Mouse (Mus musculus) heart, embryonic 13.5 days (tissue): Measurements from ENCODE around the gene Pnpla8. TPM values are rescaled to one million over a fixed set of nuclear protein-coding genes. Genes with fewer than 3 reads are reported as not detected.
A peak's percentile ranks its signal among the peaks of the same experiment; 100 is the strongest.
"Not testable (repeated sequence)": the region's sequence is repeated elsewhere in the genome, so short reads cannot be mapped to it uniquely, and the experiment has no call there.

Experiments
- ATAC-seq: fragments of 200-750 bp; cut with Nextera tagmentation; 2 replicates; pipeline ENCODE4 v1.8.0; 2017; ENCODE audit warnings: moderate TSS enrichment; ENCODE audit not compliant: insufficient number of reproducible peaks, low FRiP score, low TSS enrichment; ENCODE audit errors: extremely low read depth
- H3K27ac ChIP-seq: fragments of 300-500 bp; sonication (generic); replicated peaks from 2 replicates; pipeline ENCODE4 v1.5.1; 2015; ENCODE audit warnings: moderate library complexity, mild to moderate bottlenecking, inconsistent platforms
- H3K27me3 ChIP-seq: fragments of 300-500 bp; sonication (generic); replicated peaks from 2 replicates; pipeline ENCODE4 v1.6.1; 2015; ENCODE audit warnings: mild to moderate bottlenecking, inconsistent platforms
- H3K36me3 ChIP-seq: fragments of 300-500 bp; sonication (generic); 2 replicates; pipeline ENCODE4 v1.6.1; 2015; ENCODE audit warnings: mild to moderate bottlenecking, inconsistent platforms
- H3K4me1 ChIP-seq: fragments of 300-500 bp; sonication (generic); 2 replicates; pipeline ENCODE4 v1.6.1; 2015; ENCODE audit warnings: inconsistent platforms
- H3K4me2 ChIP-seq: fragments of 300-500 bp; sonication (generic); 2 replicates; pipeline ENCODE4 v1.6.1; 2015; ENCODE audit warnings: inconsistent platforms, mild to moderate bottlenecking, moderate library complexity
- H3K4me3 ChIP-seq: fragments of 300-500 bp; sonication (generic); 2 replicates; pipeline ENCODE4 v1.5.1; 2015; ENCODE audit warnings: moderate library complexity, mild to moderate bottlenecking, inconsistent platforms
- H3K9ac ChIP-seq: fragments of 300-500 bp; sonication (generic); 2 replicates; pipeline ENCODE4 v1.6.1; 2015; ENCODE audit warnings: inconsistent platforms, mild to moderate bottlenecking, moderate library complexity
- H3K9me3 ChIP-seq: fragments of 300-500 bp; sonication (generic); 2 replicates; pipeline ENCODE4 v1.6.1; 2016; ENCODE audit warnings: inconsistent platforms
- WGBS: fragments of 180-500 bp; shearing (Covaris S2); methylation state at CpG from one replicate; pipeline ENCODE4 v1.1.7; 2015; ENCODE audit warnings: mixed read lengths; 5-methylcytosine and 5-hydroxymethylcytosine counted together
- polyA plus RNA-seq: library from polyadenylated mRNA; unstranded; fragments of >200 nt; fragmentation: Nextera tagmentation; extraction: Ambion mirVana; gene quantifications from 2 replicates; pipeline ENCODE4 v1.2.1, GENCODE M21; 2015

Pnpla8 gene
- polyA plus RNA-seq, 1 experiment from 2014 or later = 55.5 TPM

DNA sequence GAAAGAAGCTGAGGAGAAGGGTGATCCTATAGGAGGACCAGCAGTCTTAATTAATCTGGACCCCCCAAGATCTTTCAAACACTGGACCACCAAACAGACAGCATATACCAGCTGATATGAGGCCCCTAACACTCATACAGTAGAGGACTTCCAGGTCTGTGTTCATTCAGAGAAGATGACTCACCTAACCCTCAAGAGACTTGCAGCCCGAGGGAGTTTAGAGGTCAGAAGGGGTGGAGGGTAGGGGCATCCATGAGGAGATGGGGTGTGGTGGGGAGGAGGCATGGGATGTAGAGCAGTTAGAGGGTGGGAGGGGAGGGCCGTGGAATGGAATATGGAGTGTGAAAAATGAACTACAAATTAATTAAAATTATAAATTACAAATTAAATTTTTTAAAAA is 59.0 kb downstream of the Pnpla8 start:
- not testable (repeated sequence) for H3K9me3 ChIP-seq, H3K4me1 ChIP-seq, H3K4me2 ChIP-seq, H3K9ac ChIP-seq, H3K27ac ChIP-seq, H3K27me3 ChIP-seq, H3K4me3 ChIP-seq, ATAC-seq
- WGBS = 64% methylated on average over 2 of the region's 2 CpGs
- H3K36me3 ChIP-seq = peaks cover 18% of the 10 kb centered on the region

DNA sequence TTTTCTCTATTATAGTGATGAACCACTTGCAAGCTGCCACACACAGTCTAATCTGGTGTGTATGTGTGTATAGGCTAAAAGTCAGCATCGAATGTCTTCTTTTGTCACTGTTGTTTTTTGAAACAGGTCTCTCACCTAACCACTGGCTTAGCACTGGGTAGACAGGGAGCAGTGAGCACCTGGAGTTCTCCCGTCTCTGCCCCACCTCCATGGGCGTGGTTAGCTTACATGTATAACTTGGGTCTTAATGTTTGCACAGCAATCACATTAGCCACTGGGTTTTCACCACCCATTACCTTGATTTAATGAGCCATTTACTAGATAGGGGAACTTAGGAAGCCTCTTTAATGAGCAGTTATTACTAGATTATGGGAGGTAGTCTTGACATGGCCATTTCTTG is 60.4 kb downstream of the Pnpla8 start:
- no peaks in the 10 kb centered on the region for H3K27me3 ChIP-seq
- H3K9ac ChIP-seq = no peak overlapping the region
- no peak overlapping the region for H3K4me3 ChIP-seq
- H3K4me2 ChIP-seq = no peak overlapping the region
- WGBS = 89% methylated on average over 3 of the region's 3 CpGs
- peaks cover 19% of the 10 kb centered on the region for H3K36me3 ChIP-seq
- ATAC-seq = no peak
- H3K9me3 ChIP-seq = no peaks in the 10 kb centered on the region
- H3K4me1 ChIP-seq = peaks cover 10% of the 10 kb centered on the region
- H3K27ac ChIP-seq = no peak overlapping the region

DNA sequence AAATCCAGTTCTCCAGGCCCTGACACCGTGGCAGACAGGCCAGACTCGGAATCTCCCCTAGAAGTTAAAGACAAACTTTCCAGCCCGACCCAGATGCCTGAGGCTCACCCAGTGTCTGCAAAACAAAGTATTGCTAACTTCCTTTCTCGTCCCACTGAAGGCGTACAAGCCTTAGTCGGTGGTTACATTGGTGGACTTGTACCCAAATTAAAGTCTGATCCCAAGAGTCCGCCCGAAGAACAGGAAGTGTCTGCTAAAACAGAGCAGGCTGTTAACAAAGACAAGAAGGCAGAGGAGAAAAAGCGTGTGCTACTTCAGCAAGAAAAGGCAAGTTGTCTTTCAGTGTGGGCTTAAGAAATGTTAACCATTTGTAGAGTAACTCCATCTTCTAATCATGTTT is 62.2 kb downstream of the Pnpla8 start:
- no peak overlapping the region for H3K4me3 ChIP-seq
- H3K9ac ChIP-seq = no peak overlapping the region
- WGBS = 57% methylated on average over 9 of the region's 9 CpGs
- H3K4me1 ChIP-seq = peaks cover 10% of the 10 kb centered on the region
- H3K36me3 ChIP-seq = peaks cover 30% of the 10 kb centered on the region
- H3K27ac ChIP-seq = 0 out of 2 replicates have a peak overlapping the region, but pooled peaks have one; percentile 37
- no peak for ATAC-seq
- H3K9me3 ChIP-seq = no peaks in the 10 kb centered on the region
- no peaks in the 10 kb centered on the region for H3K27me3 ChIP-seq
- no peak overlapping the region for H3K4me2 ChIP-seq

DNA sequence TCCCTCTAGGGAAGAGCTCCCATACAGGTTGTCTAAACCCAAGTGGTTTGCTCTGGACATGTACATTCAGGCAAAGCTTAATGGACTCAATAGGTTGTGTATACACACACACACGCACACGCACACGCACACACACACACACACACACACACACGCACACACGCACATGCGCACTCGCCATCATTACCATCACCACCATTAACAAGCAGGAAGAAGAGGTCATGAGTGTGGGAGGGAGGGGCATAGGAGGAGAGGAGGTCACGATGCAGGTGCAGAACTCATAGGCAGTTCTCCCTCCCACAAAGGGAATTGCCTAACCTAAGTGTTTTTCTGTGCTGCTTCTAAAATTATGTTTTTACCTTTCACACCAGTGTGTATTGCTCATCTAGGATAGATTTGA is 65.8 kb downstream of the Pnpla8 start:
- 93% methylated on average over 8 of the region's 8 CpGs for WGBS
- Histone ChIP-seq H3K9ac (no peak overlapping the region), H3K4me3 (no peak overlapping the region), H3K36me3 (peaks cover 51% of the 10 kb centered on the region), H3K27me3 (no peaks in the 10 kb centered on the region), H3K4me1 (0 out of 2 replicates have a peak, but pooled peaks cover 6% of the 10 kb centered on the region), H3K4me2 (no peak overlapping the region), H3K27ac (no peak overlapping the region), H3K9me3 (no peaks in the 10 kb centered on the region)
- ATAC-seq = no peak

DNA sequence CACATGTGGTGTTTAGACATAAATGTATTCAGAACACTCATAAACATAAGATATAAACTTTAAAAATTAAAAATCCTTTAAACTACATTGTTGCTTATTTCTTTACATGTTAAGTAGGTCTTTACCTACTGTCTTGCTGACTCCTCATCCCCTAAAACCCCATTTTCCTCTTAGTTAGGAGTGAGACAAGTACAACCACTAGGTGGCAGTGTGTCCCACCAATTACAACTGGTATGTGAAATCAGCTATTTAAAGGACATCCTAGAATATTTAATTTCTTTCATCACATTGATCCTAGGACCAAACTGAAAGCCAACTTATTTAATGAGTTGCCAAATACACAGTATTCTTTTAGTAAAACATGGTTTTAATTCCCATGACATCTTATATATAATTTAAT is 71.1 kb downstream of the Pnpla8 start:
- H3K27me3 ChIP-seq = no peaks in the 10 kb centered on the region
- H3K9ac ChIP-seq = no peak overlapping the region
- H3K4me1 ChIP-seq = no peaks in the 10 kb centered on the region
- H3K9me3 ChIP-seq = no peaks in the 10 kb centered on the region
- no peak overlapping the region for H3K4me2 ChIP-seq
- H3K36me3 ChIP-seq = peaks cover 42% of the 10 kb centered on the region
- no peak overlapping the region for H3K4me3 ChIP-seq
- ATAC-seq = no peak
- H3K27ac ChIP-seq = no peak overlapping the region

DNA sequence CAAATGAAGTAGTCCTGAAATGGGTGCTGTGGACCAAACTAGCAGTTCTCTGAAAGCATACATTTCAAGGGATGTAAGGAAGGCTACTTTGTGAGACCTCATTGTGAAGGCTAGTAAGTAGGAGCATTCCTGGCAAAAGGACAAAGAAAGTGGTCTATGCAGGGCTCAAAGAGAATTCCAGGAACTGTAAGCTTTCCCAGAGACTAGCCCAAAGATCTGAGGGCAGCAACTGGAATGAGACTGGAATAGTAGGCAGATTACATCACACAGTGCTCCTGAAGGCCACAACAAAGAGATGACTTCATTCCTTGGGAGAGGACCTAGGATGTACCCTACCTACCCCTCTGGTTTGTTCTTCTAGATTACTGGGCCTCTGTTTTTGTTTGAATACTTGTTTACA is 79.6 kb downstream of the Pnpla8 start:
- peaks cover 49% of the 10 kb centered on the region for H3K36me3 ChIP-seq
- H3K9me3 ChIP-seq = no peaks in the 10 kb centered on the region
- H3K27me3 ChIP-seq = no peaks in the 10 kb centered on the region
- no peak overlapping the region for H3K4me3 ChIP-seq
- H3K27ac ChIP-seq = no peak overlapping the region
- H3K4me1 ChIP-seq = no peaks in the 10 kb centered on the region; the same call in 1 of the 2 replicates
- no peak overlapping the region for H3K4me2 ChIP-seq
- no peak for ATAC-seq
- no peak overlapping the region for H3K9ac ChIP-seq

DNA sequence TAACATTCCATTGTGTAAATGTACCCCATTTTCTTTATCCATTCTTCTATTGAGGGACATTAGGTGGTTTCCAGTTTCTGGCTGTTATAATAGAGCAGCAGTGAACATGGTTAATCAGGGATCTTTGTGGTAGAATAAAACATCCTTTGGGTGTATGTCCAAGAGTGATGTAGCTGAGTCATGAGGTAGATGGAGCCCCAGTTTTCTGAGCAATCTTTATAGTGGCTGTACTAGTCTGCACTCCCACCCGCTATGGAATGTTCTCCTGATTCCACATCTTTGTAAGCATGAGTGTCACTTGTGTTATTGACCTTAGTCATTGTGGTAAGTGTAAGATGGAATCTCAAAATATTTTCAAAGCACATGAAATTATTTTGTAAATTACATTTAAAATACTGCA is 82.8 kb downstream of the Pnpla8 start:
- no peaks in the 10 kb centered on the region for H3K9me3 ChIP-seq
- ATAC-seq = no peak
- peaks cover 53% of the 10 kb centered on the region for H3K36me3 ChIP-seq
- H3K27ac ChIP-seq = no peak overlapping the region
- H3K4me3 ChIP-seq = no peak overlapping the region
- WGBS = 79% methylated on average over 1 of the region's 1 CpGs
- H3K27me3 ChIP-seq = no peaks in the 10 kb centered on the region
- no peak overlapping the region for H3K9ac ChIP-seq
- no peak overlapping the region for H3K4me2 ChIP-seq
- peaks cover 4% of the 10 kb centered on the region; the same call in 1 of the 2 replicates for H3K4me1 ChIP-seq

DNA sequence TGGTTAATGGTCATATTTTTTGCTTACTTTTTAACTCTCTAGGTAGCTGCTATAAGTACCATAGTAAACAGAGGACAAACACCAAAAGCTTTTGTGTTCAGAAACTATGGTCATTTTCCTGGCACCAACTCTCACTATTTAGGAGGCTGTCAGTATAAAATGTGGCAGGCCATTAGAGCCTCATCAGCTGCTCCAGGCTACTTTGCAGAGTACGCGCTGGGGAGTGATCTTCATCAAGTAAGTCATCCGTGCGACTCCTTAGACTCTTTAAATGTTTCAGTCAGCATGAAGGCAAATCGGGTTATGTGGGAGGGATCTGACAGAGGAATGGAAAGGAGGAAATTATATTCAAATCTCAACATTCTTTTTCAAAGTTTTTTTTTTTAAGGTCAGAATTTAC is 83.7 kb downstream of the Pnpla8 start:
- 81% methylated on average over 5 of the region's 5 CpGs for WGBS
- H3K27ac ChIP-seq = no peak overlapping the region

DNA sequence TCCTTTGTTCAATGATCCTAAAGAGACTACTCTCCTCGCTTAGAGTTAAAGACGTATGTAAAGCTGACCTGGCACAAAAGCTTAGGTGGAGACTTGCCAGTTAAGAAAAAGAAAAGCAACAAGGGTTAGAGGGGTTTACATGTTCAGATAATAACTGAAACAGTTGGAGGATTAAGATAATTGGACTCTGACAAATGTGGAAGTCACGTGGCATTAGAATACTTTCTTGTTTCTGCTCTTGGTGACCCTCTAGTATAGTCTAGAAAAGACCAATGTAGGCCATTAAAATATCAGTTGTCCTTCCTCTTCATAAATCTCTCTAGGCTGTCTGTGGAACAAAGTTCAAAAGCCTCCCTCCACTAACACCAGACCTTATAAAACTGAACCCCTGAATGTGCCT is 87.1 kb downstream of the Pnpla8 start:
- Histone ChIP-seq H3K27ac (no peak overlapping the region), H3K4me1 (0 out of 2 replicates have a peak, but pooled peaks cover 4% of the 10 kb centered on the region), H3K9ac (no peak overlapping the region), H3K4me3 (no peak overlapping the region), H3K9me3 (no peaks in the 10 kb centered on the region), H3K4me2 (no peak overlapping the region), H3K36me3 (peaks cover 52% of the 10 kb centered on the region), H3K27me3 (no peaks in the 10 kb centered on the region)
- ATAC-seq = no peak
- 85% methylated on average over 3 of the region's 3 CpGs for WGBS

More for the DNA sequence above, 83.7 kb downstream of the Pnpla8 start:
- Histone ChIP-seq H3K4me3 (no peak overlapping the region), H3K9me3 (no peaks in the 10 kb centered on the region), H3K27me3 (no peaks in the 10 kb centered on the region), H3K9ac (no peak overlapping the region), H3K4me1 (peaks cover 4% of the 10 kb centered on the region; the same call in 1 of the 2 replicates), H3K36me3 (peaks cover 52% of the 10 kb centered on the region), H3K4me2 (no peak overlapping the region)
- ATAC-seq = no peak

DNA sequence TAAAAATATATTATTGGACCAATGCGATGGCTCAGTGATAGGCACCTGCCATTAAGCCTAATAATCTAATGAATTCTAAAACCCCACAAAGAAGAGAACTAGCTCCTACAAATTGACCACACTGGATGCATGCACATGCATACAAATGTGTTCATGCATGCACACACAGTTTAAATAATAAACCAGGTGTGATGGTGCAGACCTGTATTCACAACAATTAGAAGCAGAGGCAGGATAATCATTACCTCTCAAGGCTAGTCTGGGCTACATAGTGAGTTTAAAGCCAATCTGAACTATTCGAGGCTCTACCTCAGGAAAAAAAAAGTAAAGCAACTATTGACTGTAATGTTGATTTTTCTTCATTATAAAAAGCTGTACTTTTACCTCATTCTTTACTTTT is 94.0 kb downstream of the Pnpla8 start:
- Histone ChIP-seq H3K27ac (no peak overlapping the region), H3K36me3 (peaks cover 30% of the 10 kb centered on the region), H3K4me1 (no peaks in the 10 kb centered on the region), H3K27me3 (no peaks in the 10 kb centered on the region), H3K9me3 (no peaks in the 10 kb centered on the region), H3K4me3 (no peak overlapping the region), H3K9ac (no peak overlapping the region), H3K4me2 (no peak overlapping the region)
- ATAC-seq = no peak
- WGBS = 87% methylated on average over 2 of the region's 2 CpGs

DNA sequence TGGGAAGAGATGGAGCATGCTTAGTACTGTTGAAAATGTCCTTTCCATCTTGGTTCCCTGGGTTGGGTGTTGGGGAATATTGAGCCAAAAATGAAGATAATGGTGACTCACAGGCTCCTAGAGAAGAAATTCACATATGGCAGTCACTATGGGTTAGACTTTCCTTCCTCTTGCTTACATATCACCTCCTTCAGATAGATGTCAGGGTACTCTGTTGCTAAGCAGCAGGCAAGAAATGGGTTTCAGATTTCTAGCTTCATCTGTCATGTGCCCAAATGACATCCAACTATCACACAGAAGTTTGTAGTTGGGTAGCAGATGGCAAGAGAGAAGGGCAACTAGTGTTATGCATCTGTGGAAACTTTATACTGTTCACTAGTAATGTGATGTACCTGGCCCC is 103.9 kb downstream of the Pnpla8 start:
- no peak for ATAC-seq
- Histone ChIP-seq H3K4me2 (no peak overlapping the region), H3K9me3 (no peaks in the 10 kb centered on the region), H3K4me3 (no peak overlapping the region), H3K27me3 (peaks cover 17% of the 10 kb centered on the region), H3K27ac (no peak overlapping the region), H3K4me1 (peaks cover 7% of the 10 kb centered on the region; the same call in 1 of the 2 replicates), H3K36me3 (no peaks in the 10 kb centered on the region), H3K9ac (no peak overlapping the region)

DNA sequence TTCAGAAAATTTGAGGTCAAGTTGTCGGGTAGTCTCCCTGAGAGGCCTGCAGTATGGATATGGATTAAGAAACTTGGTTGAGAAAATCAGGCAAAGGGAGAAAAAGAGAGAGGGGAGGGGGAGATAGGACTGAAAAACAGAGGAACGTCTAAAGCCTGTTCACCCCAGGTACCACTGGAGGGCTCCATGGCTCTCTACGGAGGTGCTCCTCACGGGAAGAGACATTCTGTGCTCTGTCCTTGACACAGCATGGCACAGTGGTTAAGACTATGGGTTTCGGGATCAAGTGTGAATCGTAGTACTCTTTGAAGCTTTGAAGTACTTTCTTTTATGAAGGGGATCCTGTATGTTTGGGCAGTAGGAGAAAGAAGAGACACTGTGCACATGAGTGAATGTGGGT is 106.3 kb downstream of the Pnpla8 start:
- Histone ChIP-seq H3K27me3 (peaks cover 41% of the 10 kb centered on the region), H3K9me3 (no peaks in the 10 kb centered on the region), H3K4me2 (no peak overlapping the region), H3K36me3 (no peaks in the 10 kb centered on the region), H3K4me1 (peaks cover 13% of the 10 kb centered on the region), H3K9ac (no peak overlapping the region), H3K4me3 (no peak overlapping the region), H3K27ac (no peak overlapping the region)
- ATAC-seq = no peak
- WGBS = 37% methylated on average over 6 of the region's 6 CpGs
